Mouse (Mus musculus) embryonic facial prominence, embryonic 14.5 days (tissue): ENCODE results near the gene D17H6S53E. TPM values are rescaled to one million over a fixed set of nuclear protein-coding genes. Genes with fewer than 3 reads are reported as not detected.

Experiments used
- ATAC-seq: fragments of 200-750 bp; cut with Nextera tagmentation; 2 replicates; pipeline ENCODE4 v1.8.0; 2017; ENCODE audit warnings: low read depth, moderate number of reproducible peaks, moderate TSS enrichment
- DNase-seq: peaks from one replicate; pipeline ENCODE4 v3.0.0-alpha.2; 2015; ENCODE audit warnings: low spot score
- H3K27ac ChIP-seq: fragments of 300-500 bp; sonication (generic); replicated peaks from 2 replicates; pipeline ENCODE4 v1.5.1; 2014; ENCODE audit warnings: low read depth, mild to moderate bottlenecking, low read length, moderate library complexity
- H3K27me3 ChIP-seq: fragments of 300-500 bp; sonication (generic); replicated peaks from 2 replicates; pipeline ENCODE4 v1.6.1; 2014; ENCODE audit warnings: low read length; ENCODE audit not compliant: control insufficient read depth, insufficient read depth
- H3K36me3 ChIP-seq: fragments of 300-500 bp; sonication (generic); 2 replicates; pipeline ENCODE4 v1.6.1; 2014; ENCODE audit warnings: low read length, mixed read lengths; ENCODE audit not compliant: control insufficient read depth, insufficient read depth
- H3K4me1 ChIP-seq: fragments of 300-500 bp; sonication (generic); 2 replicates; pipeline ENCODE4 v1.6.1; 2014; ENCODE audit warnings: antibody characterized with exemption, low read length; ENCODE audit not compliant: control insufficient read depth, insufficient read depth
- H3K4me2 ChIP-seq: fragments of 300-500 bp; sonication (generic); 2 replicates; pipeline ENCODE4 v1.6.1; 2014; ENCODE audit warnings: low read depth, mild to moderate bottlenecking, low read length, moderate library complexity, mixed read lengths
- H3K4me3 ChIP-seq: fragments of 300-500 bp; sonication (generic); 2 replicates; pipeline ENCODE4 v1.5.1; 2014; ENCODE audit warnings: low read depth, mild to moderate bottlenecking, low read length
- H3K9ac ChIP-seq: fragments of 300-500 bp; sonication (generic); 2 replicates; pipeline ENCODE4 v1.6.1; 2014; ENCODE audit warnings: low read depth, mild to moderate bottlenecking, low read length, moderate library complexity, mixed read lengths
- H3K9me3 ChIP-seq: fragments of 300-500 bp; sonication (generic); 2 replicates; pipeline ENCODE4 v1.6.1; 2016; ENCODE audit warnings: low read length; ENCODE audit not compliant: control insufficient read depth
- WGBS: fragments of 180-500 bp; shearing (Covaris S2); extraction: QIAGEN DNeasy Blood & Tissue Kit; methylation state at CpG from one replicate; pipeline ENCODE4 v1.1.7; 2014; 5-methylcytosine and 5-hydroxymethylcytosine counted together
- polyA plus RNA-seq: library from polyadenylated mRNA; unstranded; fragments of >200 nt; fragmentation: Nextera tagmentation; extraction: Ambion mirVana; gene quantifications from 2 replicates; pipeline ENCODE4 v1.2.1, GENCODE M21; 2014

The D17H6S53E gene
- polyA plus RNA-seq, 1 experiment from 2014 or later, result 5.6 TPM

DNA sequence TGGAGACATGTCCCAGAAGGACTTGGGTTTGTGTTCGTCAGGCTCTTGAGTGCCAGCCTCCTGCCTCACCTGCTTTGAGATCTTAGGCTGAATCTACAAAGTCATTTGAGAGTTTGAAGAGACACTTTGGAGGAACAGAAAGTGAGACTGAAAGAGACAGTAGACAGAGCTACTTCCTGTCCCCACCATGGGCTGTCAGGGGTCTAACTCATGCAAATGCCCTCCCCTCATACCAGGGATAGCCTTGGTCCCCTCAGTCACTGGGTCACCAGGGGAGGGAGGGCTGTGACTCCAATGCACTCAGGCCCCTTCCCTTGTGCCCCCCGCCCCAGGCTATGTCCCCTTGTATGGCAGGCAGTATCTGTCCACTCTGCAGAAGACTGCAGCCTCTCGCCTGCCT is 47.2 kb downstream of the D17H6S53E start:
- whole genome bisulfite sequencing, result 57% methylated on average over 3 of the region's 3 CpGs
- no peak overlapping the region; the same call in 1 of the 2 replicates for H3K27ac ChIP-seq
- no peaks in the 10 kb centered on the region for H3K27me3 ChIP-seq
- ATAC-seq (no peak), DNase-seq (no peak)
- no peak overlapping the region for H3K4me2 ChIP-seq
- H3K4me3 ChIP-seq, result no peak overlapping the region
- H3K4me1 ChIP-seq, result peaks cover 6% of the 10 kb centered on the region; the same call in 1 of the 2 replicates
- no peaks in the 10 kb centered on the region for H3K36me3 ChIP-seq
- H3K9me3 ChIP-seq, result no peaks in the 10 kb centered on the region
- H3K9ac ChIP-seq, result peak overlapping the region; percentile 19; the same call in 1 of the 2 replicates

DNA sequence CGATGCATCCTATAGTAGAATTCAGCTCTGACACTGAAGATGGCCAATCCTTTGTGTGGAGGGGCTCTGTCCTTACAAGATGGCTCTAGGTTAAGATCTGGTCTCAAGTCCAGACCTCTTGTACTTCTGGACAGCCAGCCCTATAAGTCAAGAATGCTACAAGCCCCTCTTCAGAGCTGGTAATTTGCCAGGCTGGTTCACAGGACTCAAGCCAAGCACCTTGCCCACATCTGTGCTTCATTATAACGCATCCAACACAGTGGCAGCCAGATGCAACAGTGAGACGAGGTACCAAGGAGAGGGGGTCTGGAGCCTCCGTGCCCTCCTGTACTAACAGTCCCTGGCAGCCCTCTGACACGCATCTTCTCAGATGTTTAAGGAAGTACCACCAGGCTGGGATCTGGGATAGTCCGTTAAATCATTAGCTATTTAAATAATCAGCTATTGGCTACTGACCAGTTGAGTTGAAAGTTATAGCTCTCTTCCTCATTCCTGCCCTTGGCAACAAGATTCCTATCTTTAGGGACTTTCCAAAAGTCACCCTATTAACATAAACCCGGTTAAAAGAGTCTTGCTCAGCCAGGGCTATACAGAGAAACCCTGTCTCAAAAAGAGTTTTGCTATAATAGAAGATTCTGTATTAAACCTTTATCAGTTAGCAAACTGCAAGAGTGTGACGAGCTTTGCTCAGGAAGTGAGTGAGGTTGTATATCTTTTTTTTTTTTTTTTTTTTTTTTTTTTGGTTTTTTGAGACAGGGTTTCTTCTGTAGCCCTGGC is 48.2 kb downstream of the D17H6S53E start:
- DNase-seq (no peak), ATAC-seq (no peak)
- WGBS, result 58% methylated on average over 8 of the region's 8 CpGs
- Histone ChIP-seq H3K27ac (no peak overlapping the region), H3K4me1 (peaks cover 6% of the 10 kb centered on the region; the same call in 1 of the 2 replicates), H3K36me3 (no peaks in the 10 kb centered on the region), H3K4me2 (no peak overlapping the region), H3K9ac (no peak overlapping the region), H3K9me3 (no peaks in the 10 kb centered on the region), H3K27me3 (no peaks in the 10 kb centered on the region), H3K4me3 (no peak overlapping the region)

DNA sequence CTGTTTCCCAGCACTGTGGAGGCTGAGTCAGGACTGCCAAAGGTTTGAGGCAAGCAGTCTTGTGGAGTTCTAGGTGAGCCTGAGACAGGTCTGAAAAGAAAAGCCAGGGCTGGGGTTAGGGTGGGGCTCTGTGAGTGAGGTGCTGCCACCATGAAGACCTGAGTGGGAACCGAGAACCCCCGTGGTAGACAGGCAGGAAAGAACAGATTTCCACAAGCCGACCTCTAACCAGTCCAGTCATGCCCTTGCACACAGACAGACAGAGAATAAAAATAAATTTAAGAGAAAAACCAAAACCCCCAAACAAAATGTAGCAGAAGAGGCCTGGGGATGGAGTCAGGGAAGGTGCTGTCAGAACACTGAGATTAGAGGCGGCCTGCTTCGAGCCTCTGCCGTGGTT is 49.2 kb downstream of the D17H6S53E start:
- no peak overlapping the region for H3K27ac ChIP-seq
- 67% methylated on average over 6 of the region's 6 CpGs for WGBS
- no peak overlapping the region for H3K4me2 ChIP-seq
- ATAC-seq (no peak), DNase-seq (no peak)
- H3K9me3 ChIP-seq, result no peaks in the 10 kb centered on the region
- H3K27me3 ChIP-seq, result no peaks in the 10 kb centered on the region
- no peaks in the 10 kb centered on the region for H3K36me3 ChIP-seq
- H3K9ac ChIP-seq, result peak overlapping the region; percentile 30; the same call in 1 of the 2 replicates
- H3K4me1 ChIP-seq, result peaks cover 6% of the 10 kb centered on the region; the same call in 1 of the 2 replicates
- no peak overlapping the region for H3K4me3 ChIP-seq

DNA sequence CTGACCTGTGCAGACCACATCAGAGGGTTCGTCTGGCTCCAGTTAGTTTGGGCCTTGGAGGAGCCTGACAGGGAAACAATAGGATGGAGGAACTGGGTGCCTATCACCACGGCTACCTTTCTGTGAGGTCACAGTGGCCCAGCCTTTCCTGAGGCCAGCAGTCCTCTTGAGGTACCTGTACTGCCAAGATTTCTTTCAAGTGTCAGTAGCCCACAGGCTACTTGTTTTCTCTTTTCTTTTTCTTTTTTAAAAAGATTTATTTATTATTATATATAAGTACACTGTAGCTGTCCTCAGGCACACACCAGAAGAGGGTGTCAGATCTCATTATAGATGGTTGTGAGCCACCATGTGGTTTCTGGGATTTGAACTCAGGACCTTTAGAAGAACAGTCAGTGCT is 49.8 kb downstream of the D17H6S53E start, which contains the start of gene Aif1:
TSS of gene Aif1 (minus strand) at position 101 of the 400 bp plus-strand sequence.
- no peaks in the 10 kb centered on the region for H3K9me3 ChIP-seq
- no peaks in the 10 kb centered on the region for H3K36me3 ChIP-seq
- ATAC-seq, result no peak
- 41% methylated on average over 2 of the region's 2 CpGs for WGBS
- DNase-seq, result no peak
- no peak within 1 kb of the TSS for H3K4me3 ChIP-seq
- H3K27me3 ChIP-seq, result no peaks in the 10 kb centered on the region
- no peak within 1 kb of the TSS for H3K27ac ChIP-seq
- H3K4me1 ChIP-seq, result peaks cover 6% of the 10 kb centered on the region; the same call in 1 of the 2 replicates
- peak within 1 kb of the TSS; percentile 30; the same call in 1 of the 2 replicates for H3K9ac ChIP-seq
- H3K4me2 ChIP-seq, result no peak within 1 kb of the TSS

Other genes starting within 250 kb of the D17H6S53E start
- 0.83 and 1.0 TPM in 2 replicates for gene Zbtb12, start 246.9 kb upstream of the D17H6S53E start, polyA plus RNA-seq
- not detected in 2 replicates for gene Gm20547, start 244.3 kb upstream of the D17H6S53E start, polyA plus RNA-seq
- gene C2, start 228.1 kb upstream of the D17H6S53E start, polyA plus RNA-seq, result 4.0 and 5.6 TPM in 2 replicates
- gene Ehmt2, start 227.9 kb upstream of the D17H6S53E start, polyA plus RNA-seq, result 61.0 and 65.7 TPM in 2 replicates
- gene Slc44a4, start 211.9 kb upstream of the D17H6S53E start, polyA plus RNA-seq, result 0.14 and 0.53 TPM in 2 replicates
- gene Neu1, start 195.1 kb upstream of the D17H6S53E start, polyA plus RNA-seq, result 15.0 and 15.4 TPM in 2 replicates
- 0.69 and 2.3 TPM in 2 replicates for gene Hspa1b, start 167.1 kb upstream of the D17H6S53E start, polyA plus RNA-seq
- gene Gm20481, start 156.5 kb upstream of the D17H6S53E start, polyA plus RNA-seq, result not detected in 2 replicates
- gene Hspa1a, start 154.2 kb upstream of the D17H6S53E start, polyA plus RNA-seq, result 7.3 TPM in 2 replicates
- gene Hspa1l, start 153.7 kb upstream of the D17H6S53E start, polyA plus RNA-seq, result 0.99 and 1.0 TPM in 2 replicates
- gene Lsm2, start 144.5 kb upstream of the D17H6S53E start, polyA plus RNA-seq, result 151 and 159 TPM in 2 replicates
- gene Vars, start 125.4 kb upstream of the D17H6S53E start, polyA plus RNA-seq, result 80.3 and 87.7 TPM in 2 replicates
- gene Vwa7, start 109.8 kb upstream of the D17H6S53E start, polyA plus RNA-seq, result 0.07 and 0.20 TPM in 2 replicates
- gene Sapcd1, start 98.4 kb upstream of the D17H6S53E start, polyA plus RNA-seq, result 12.2 and 16.5 TPM in 2 replicates
- 2.5 and 3.4 TPM in 2 replicates for gene Msh5, start 79.6 kb upstream of the D17H6S53E start, polyA plus RNA-seq
- 90.9 and 96.9 TPM in 2 replicates for gene Clic1, start 76.4 kb upstream of the D17H6S53E start, polyA plus RNA-seq
- 291 and 341 TPM in 2 replicates for gene Ddah2, start 67.3 kb upstream of the D17H6S53E start, polyA plus RNA-seq
- gene Ly6g6c, start 61.0 kb upstream of the D17H6S53E start, polyA plus RNA-seq, result 9.5 and 21.2 TPM in 2 replicates
- gene Mpig6b, start 60.2 kb upstream of the D17H6S53E start, polyA plus RNA-seq, result 0.55 and 0.96 TPM in 2 replicates
- 9.4 and 11.8 TPM in 2 replicates for gene Ly6g6e, start 49.5 kb upstream of the D17H6S53E start, polyA plus RNA-seq
- gene Ly6g6d, start 48.3 kb upstream of the D17H6S53E start, polyA plus RNA-seq, result 0.46 and 1.4 TPM in 2 replicates
- 0.18 TPM in 1 of 2 replicates, not detected in the other for gene Ly6g6f, start 40.8 kb upstream of the D17H6S53E start, polyA plus RNA-seq
- gene Abhd16a, start 37.1 kb upstream of the D17H6S53E start, polyA plus RNA-seq, result 77.2 and 92.3 TPM in 2 replicates
- gene Ly6g5c, start 18.1 kb upstream of the D17H6S53E start, polyA plus RNA-seq, result not detected in 2 replicates
- 0.41 and 0.70 TPM in 2 replicates for gene Ly6g5b, start 10.9 kb upstream of the D17H6S53E start, polyA plus RNA-seq
- gene Gpank1, start 4.9 kb upstream of the D17H6S53E start, polyA plus RNA-seq, result 13.0 and 13.4 TPM in 2 replicates
- 277 and 279 TPM in 2 replicates for gene Csnk2b, start 4.3 kb upstream of the D17H6S53E start, polyA plus RNA-seq
- gene Apom, start 5.7 kb downstream of the D17H6S53E start, polyA plus RNA-seq, result 0.28 TPM in 1 of 2 replicates, not detected in the other
- 72.2 and 77.3 TPM in 2 replicates for gene Bag6, start 8.8 kb downstream of the D17H6S53E start, polyA plus RNA-seq
- gene Prrc2a, start 38.5 kb downstream of the D17H6S53E start, polyA plus RNA-seq, result 151 and 172 TPM in 2 replicates
- 16.5 and 17.7 TPM in 2 replicates for gene Aif1, start 49.7 kb downstream of the D17H6S53E start, polyA plus RNA-seq
- gene Lst1, start 62.1 kb downstream of the D17H6S53E start, polyA plus RNA-seq, result 22.2 and 26.9 TPM in 2 replicates
- 2.0 and 3.3 TPM in 2 replicates for gene Ltb, start 68.1 kb downstream of the D17H6S53E start, polyA plus RNA-seq
- 0.62 and 0.74 TPM in 2 replicates for gene Tnf, start 75.6 kb downstream of the D17H6S53E start, polyA plus RNA-seq
- gene Lta, start 79.0 kb downstream of the D17H6S53E start, polyA plus RNA-seq, result 0.34 and 0.40 TPM in 2 replicates
- 0.47 TPM in 1 of 2 replicates, not detected in the other for gene Gm16181, start 94.5 kb downstream of the D17H6S53E start, polyA plus RNA-seq
- gene Atp6v1g2, start 107.3 kb downstream of the D17H6S53E start, polyA plus RNA-seq, result 5.1 and 5.2 TPM in 2 replicates
- gene Nfkbil1, start 109.4 kb downstream of the D17H6S53E start, polyA plus RNA-seq, result 3.3 and 4.8 TPM in 2 replicates
- gene Ddx39b, start 115.4 kb downstream of the D17H6S53E start, polyA plus RNA-seq, result 347 and 431 TPM in 2 replicates
- gene H2-D1, start 136.4 kb downstream of the D17H6S53E start, polyA plus RNA-seq, result 46.9 and 51.7 TPM in 2 replicates
- gene H2-Q1, start 194.0 kb downstream of the D17H6S53E start, polyA plus RNA-seq, result 0.25 TPM in 1 of 2 replicates, not detected in the other
- gene H2-Q2, start 215.9 kb downstream of the D17H6S53E start, polyA plus RNA-seq, result 0.22 and 0.62 TPM in 2 replicates